Mouse (Mus musculus): Measurements from ENCODE around the gene Napsa. TPM values are rescaled to one million over a fixed set of nuclear protein-coding genes. Genes with fewer than 3 reads are reported as not detected.
A peak's percentile ranks its signal among the peaks of the same experiment; 100 is the strongest.

Napsa gene
- polyA plus RNA-seq, 1 experiment from 2014 or later: 1.9 TPM

- H3K4me3 ChIP-seq (ENCODE audit: low read depth, low read length): no peak overlapping the region
- H3K4me1 ChIP-seq (ENCODE audit: control insufficient read depth, insufficient read depth, low read length): peaks cover 23% of the 10 kb centered on the region
- H3K27me3 ChIP-seq (ENCODE audit: control insufficient read depth, insufficient read depth, low read depth, low read length): no peaks in the 10 kb centered on the region
- 94% methylated on average over 23 of the region's 23 CpGs for WGBS
- H3K9ac ChIP-seq (ENCODE audit: low read depth, low read length): no peak overlapping the region
- peaks cover 4% of the 10 kb centered on the region; the same call in 1 of the 2 replicates for H3K36me3 ChIP-seq (ENCODE audit: control insufficient read depth, insufficient read depth, low read length)
- no peak overlapping the region for H3K4me2 ChIP-seq (ENCODE audit: low read length)
- ATAC-seq: no peak
- no peaks in the 10 kb centered on the region for H3K9me3 ChIP-seq (replicated peaks; ENCODE audit: control insufficient read depth, low read length, poor library complexity, severe bottlenecking)
- H3K27ac ChIP-seq (ENCODE audit: low read length): no peak overlapping the region
Observed at GRCm38 (mm10) chr7:44549621-44550408, 22.4 kb upstream of the Napsa start.

- 96% methylated on average over 12 of the region's 12 CpGs for whole genome bisulfite sequencing
Observed at GRCm38 (mm10) chr7:44550409-44550678, 21.8 kb upstream of the Napsa start.

GRCm38 (mm10) chr7:44551301-44551700 is 20.9 kb upstream of the Napsa start:
- H3K36me3 ChIP-seq (ENCODE audit: control insufficient read depth, insufficient read depth, low read length): peaks cover 4% of the 10 kb centered on the region; the same call in 1 of the 2 replicates
- H3K4me3 ChIP-seq (ENCODE audit: low read depth, low read length): no peak overlapping the region
- peaks cover 23% of the 10 kb centered on the region for H3K4me1 ChIP-seq (ENCODE audit: control insufficient read depth, insufficient read depth, low read length)
- no peak overlapping the region for H3K4me2 ChIP-seq (ENCODE audit: low read length)
- H3K9ac ChIP-seq (ENCODE audit: low read depth, low read length): no peak overlapping the region
- no peak for ATAC-seq
- WGBS: 93% methylated on average over 21 of the region's 21 CpGs
- H3K9me3 ChIP-seq (replicated peaks; ENCODE audit: control insufficient read depth, low read length, poor library complexity, severe bottlenecking): no peaks in the 10 kb centered on the region
- no peak overlapping the region for H3K27ac ChIP-seq (ENCODE audit: low read length)
- no peaks in the 10 kb centered on the region for H3K27me3 ChIP-seq (ENCODE audit: control insufficient read depth, insufficient read depth, low read depth, low read length)

More at GRCm38 (mm10) chr7:44550409-44550678, 21.8 kb upstream of the Napsa start:
- Histone ChIP-seq H3K36me3 (ENCODE audit: control insufficient read depth, insufficient read depth, low read length) (peaks cover 4% of the 10 kb centered on the region; the same call in 1 of the 2 replicates), H3K27ac (ENCODE audit: low read length) (no peak overlapping the region), H3K4me2 (ENCODE audit: low read length) (no peak overlapping the region), H3K4me1 (ENCODE audit: control insufficient read depth, insufficient read depth, low read length) (peaks cover 23% of the 10 kb centered on the region), H3K27me3 (ENCODE audit: control insufficient read depth, insufficient read depth, low read depth, low read length) (no peaks in the 10 kb centered on the region), H3K9me3 (replicated peaks; ENCODE audit: control insufficient read depth, low read length, poor library complexity, severe bottlenecking) (no peaks in the 10 kb centered on the region), H3K9ac (ENCODE audit: low read depth, low read length) (no peak overlapping the region), H3K4me3 (ENCODE audit: low read depth, low read length) (no peak overlapping the region)
- ATAC-seq: no peak

GRCm38 (mm10) chr7:44551731-44552130 is 20.4 kb upstream of the Napsa start:
- Histone ChIP-seq H3K36me3 (ENCODE audit: control insufficient read depth, insufficient read depth, low read length) (peaks cover 4% of the 10 kb centered on the region; the same call in 1 of the 2 replicates), H3K4me2 (ENCODE audit: low read length) (no peak overlapping the region), H3K27me3 (ENCODE audit: control insufficient read depth, insufficient read depth, low read depth, low read length) (no peaks in the 10 kb centered on the region), H3K4me3 (ENCODE audit: low read depth, low read length) (no peak overlapping the region), H3K27ac (ENCODE audit: low read length) (no peak overlapping the region), H3K9me3 (replicated peaks; ENCODE audit: control insufficient read depth, low read length, poor library complexity, severe bottlenecking) (no peaks in the 10 kb centered on the region), H3K9ac (ENCODE audit: low read depth, low read length) (no peak overlapping the region), H3K4me1 (ENCODE audit: control insufficient read depth, insufficient read depth, low read length) (peaks cover 23% of the 10 kb centered on the region)
- no peak for ATAC-seq
- WGBS: 81% methylated on average over 22 of the region's 22 CpGs

- Histone ChIP-seq H3K9ac (ENCODE audit: low read depth, low read length) (no peak overlapping the region), H3K27me3 (ENCODE audit: control insufficient read depth, insufficient read depth, low read depth, low read length) (peaks cover 3% of the 10 kb centered on the region; the same call in 1 of the 2 replicates), H3K4me1 (ENCODE audit: control insufficient read depth, insufficient read depth, low read length) (peaks cover 23% of the 10 kb centered on the region), H3K36me3 (ENCODE audit: control insufficient read depth, insufficient read depth, low read length) (peaks cover 4% of the 10 kb centered on the region; the same call in 1 of the 2 replicates), H3K27ac (ENCODE audit: low read length) (no peak overlapping the region), H3K4me2 (ENCODE audit: low read length) (peak overlapping the region; percentile 90), H3K9me3 (replicated peaks; ENCODE audit: control insufficient read depth, low read length, poor library complexity, severe bottlenecking) (no peaks in the 10 kb centered on the region), H3K4me3 (ENCODE audit: low read depth, low read length) (peak overlapping the region; percentile 82; the same call in 1 of the 2 replicates)
- WGBS: 88% methylated on average over 31 of the region's 31 CpGs
- 0 out of 2 replicates have a peak, but pooled peaks have one; percentile 3 for ATAC-seq
Observed at GRCm38 (mm10) chr7:44552141-44552908, 19.9 kb upstream of the Napsa start.

- peak overlapping the region; percentile 55 for H3K9ac ChIP-seq (ENCODE audit: low read depth, low read length)
- H3K4me3 ChIP-seq (ENCODE audit: low read depth, low read length): peak overlapping the region; percentile 82
- peak; percentile 74 for ATAC-seq
- no peaks in the 10 kb centered on the region for H3K9me3 ChIP-seq (replicated peaks; ENCODE audit: control insufficient read depth, low read length, poor library complexity, severe bottlenecking)
- peak overlapping the region; percentile 90 for H3K4me2 ChIP-seq (ENCODE audit: low read length)
- peaks cover 6% of the 10 kb centered on the region; the same call in 1 of the 2 replicates for H3K27me3 ChIP-seq (ENCODE audit: control insufficient read depth, insufficient read depth, low read depth, low read length)
- H3K4me1 ChIP-seq (ENCODE audit: control insufficient read depth, insufficient read depth, low read length): peaks cover 14% of the 10 kb centered on the region
- WGBS: 2% methylated on average over 27 of the region's 32 CpGs
- H3K36me3 ChIP-seq (ENCODE audit: control insufficient read depth, insufficient read depth, low read length): peaks cover 4% of the 10 kb centered on the region; the same call in 1 of the 2 replicates
- peak overlapping the region; percentile 85 for H3K27ac ChIP-seq (ENCODE audit: low read length)
Observed at GRCm38 (mm10) chr7:44553196-44553764, 18.9 kb upstream of the Napsa start.

GRCm38 (mm10) chr7:44553826-44554225 is 18.4 kb upstream of the Napsa start, which contains the start of gene Nr1h2:
Gene Nr1h2 (minus strand): TSS chr7:44553951.
- peak within 1 kb of the TSS; percentile 55 for H3K9ac ChIP-seq (ENCODE audit: low read depth, low read length)
- peak within 1 kb of the TSS; percentile 90 for H3K4me2 ChIP-seq (ENCODE audit: low read length)
- 0% methylated on average over 22 of the region's 22 CpGs for WGBS
- H3K4me3 ChIP-seq (ENCODE audit: low read depth, low read length): peak within 1 kb of the TSS; percentile 82
- peaks cover 6% of the 10 kb centered on the region; the same call in 1 of the 2 replicates for H3K27me3 ChIP-seq (ENCODE audit: control insufficient read depth, insufficient read depth, low read depth, low read length)
- peak; percentile 84 for ATAC-seq
- peak within 1 kb of the TSS; percentile 85 for H3K27ac ChIP-seq (ENCODE audit: low read length)
- peaks cover 4% of the 10 kb centered on the region; the same call in 1 of the 2 replicates for H3K36me3 ChIP-seq (ENCODE audit: control insufficient read depth, insufficient read depth, low read length)
- H3K4me1 ChIP-seq (ENCODE audit: control insufficient read depth, insufficient read depth, low read length): peaks cover 13% of the 10 kb centered on the region
- no peaks in the 10 kb centered on the region for H3K9me3 ChIP-seq (replicated peaks; ENCODE audit: control insufficient read depth, low read length, poor library complexity, severe bottlenecking)

GRCm38 (mm10) chr7:44557629-44558028 is 14.6 kb upstream of the Napsa start:
- Histone ChIP-seq H3K36me3 (ENCODE audit: control insufficient read depth, insufficient read depth, low read length) (no peaks in the 10 kb centered on the region), H3K9me3 (replicated peaks; ENCODE audit: control insufficient read depth, low read length, poor library complexity, severe bottlenecking) (no peaks in the 10 kb centered on the region), H3K27ac (ENCODE audit: low read length) (no peak overlapping the region)

More at GRCm38 (mm10) chr7:44557629-44558028, 14.6 kb upstream of the Napsa start:
- Histone ChIP-seq H3K4me3 (ENCODE audit: low read depth, low read length) (no peak overlapping the region), H3K27me3 (ENCODE audit: control insufficient read depth, insufficient read depth, low read depth, low read length) (peaks cover 6% of the 10 kb centered on the region; the same call in 1 of the 2 replicates), H3K4me2 (ENCODE audit: low read length) (no peak overlapping the region), H3K9ac (ENCODE audit: low read depth, low read length) (0 out of 2 replicates have a peak overlapping the region, but pooled peaks have one; percentile 7), H3K4me1 (ENCODE audit: control insufficient read depth, insufficient read depth, low read length) (peaks cover 11% of the 10 kb centered on the region)
- no peak for ATAC-seq
- 71% methylated on average over 2 of the region's 2 CpGs for WGBS

All from midbrain, embryonic 16.5 days (tissue).